Mouse (Mus musculus): ENCODE data around the gene Anxa4. TPM values are rescaled to one million over a fixed set of nuclear protein-coding genes. Genes with fewer than 3 reads are reported as not detected.

Gene Anxa4
- 10 to 100 TPM; 76.0 to 82.7 TPM for total RNA-seq (2021)
- long read RNA-seq, experiment 1, transcript Anxa4-201 (13 exons, 2,002 nt): major isoform, 52 of 60 reads
- long read RNA-seq, experiment 1, partial matches to known transcripts: 1 of 60 reads
- long read RNA-seq, experiment 1, other reads (novel, unspliced or antisense): 7 of 60 reads
- long read RNA-seq, experiment 2, transcript Anxa4-201 (13 exons, 2,002 nt): major isoform, 113 of 123 reads
- long read RNA-seq, experiment 2, partial matches to known transcripts: 3 of 123 reads
- long read RNA-seq, experiment 2, other reads (novel, unspliced or antisense): 7 of 123 reads

- DNase-seq (ENCODE audit: low spot score in 2 of 2): peak; percentile 79
Measured at GRCm38 (mm10) chr6:86793021-86793815, at the start of gene Anxa4. Anxa4 (minus strand) TSS chr6:86793584.

- DNase-seq (ENCODE audit: low spot score in 2 of 2): no peak
Measured at GRCm38 (mm10) chr6:86841949-86842348, 48.6 kb upstream of the Anxa4 start.

- no peak for DNase-seq (ENCODE audit: low spot score in 2 of 2)
Measured at GRCm38 (mm10) chr6:86839089-86839488, 45.7 kb upstream of the Anxa4 start.

GRCm38 (mm10) chr6:86832802-86833502 lies 39.6 kb upstream of the Anxa4 start:
- peak in 1 of 2 experiments; percentile 41 for DNase-seq (ENCODE audit: low spot score in 2 of 2)

GRCm38 (mm10) chr6:86830738-86831500 lies 37.5 kb upstream of the Anxa4 start:
- DNase-seq (ENCODE audit: low spot score in 2 of 2): no peak

GRCm38 (mm10) chr6:86829768-86830167 lies 36.4 kb upstream of the Anxa4 start:
- DNase-seq (ENCODE audit: low spot score in 2 of 2): no peak

- DNase-seq (ENCODE audit: low spot score in 2 of 2): no peak
Measured at GRCm38 (mm10) chr6:86827432-86827831, 34.0 kb upstream of the Anxa4 start.

- DNase-seq (ENCODE audit: low spot score in 2 of 2): no peak
Measured at GRCm38 (mm10) chr6:86824401-86824800, 31.0 kb upstream of the Anxa4 start.

GRCm38 (mm10) chr6:86823824-86824223 lies 30.4 kb upstream of the Anxa4 start:
- DNase-seq (ENCODE audit: low spot score in 2 of 2): no peak

- DNase-seq (ENCODE audit: low spot score in 2 of 2): no peak
Measured at GRCm38 (mm10) chr6:86823051-86823431, 29.7 kb upstream of the Anxa4 start.

- peak; percentile 36 to 47 for DNase-seq (ENCODE audit: low spot score in 2 of 2)
Measured at GRCm38 (mm10) chr6:86822285-86823050, 29.1 kb upstream of the Anxa4 start.

GRCm38 (mm10) chr6:86820690-86821089 lies 27.3 kb upstream of the Anxa4 start:
- no peak for DNase-seq (ENCODE audit: low spot score in 2 of 2)

GRCm38 (mm10) chr6:86819926-86820325 lies 26.5 kb upstream of the Anxa4 start:
- no peak for DNase-seq (ENCODE audit: low spot score in 2 of 2)

- no peak for DNase-seq (ENCODE audit: low spot score in 2 of 2)
Measured at GRCm38 (mm10) chr6:86818914-86819313, 25.5 kb upstream of the Anxa4 start.

- DNase-seq (ENCODE audit: low spot score in 2 of 2): no peak
Measured at GRCm38 (mm10) chr6:86816586-86816985, 23.2 kb upstream of the Anxa4 start.

- no peak for DNase-seq (ENCODE audit: low spot score in 2 of 2)
Measured at GRCm38 (mm10) chr6:86815436-86815835, 22.1 kb upstream of the Anxa4 start.

- no peak for DNase-seq (ENCODE audit: low spot score in 2 of 2)
Measured at GRCm38 (mm10) chr6:86814926-86815325, 21.5 kb upstream of the Anxa4 start.

GRCm38 (mm10) chr6:86813341-86813740 lies 20.0 kb upstream of the Anxa4 start:
- peak; percentile 52 to 65 for DNase-seq (ENCODE audit: low spot score in 2 of 2)

- DNase-seq (ENCODE audit: low spot score in 2 of 2): no peak
Measured at GRCm38 (mm10) chr6:86812919-86813318, 19.5 kb upstream of the Anxa4 start.

- peak; percentile 69 to 70 for DNase-seq (ENCODE audit: low spot score in 2 of 2)
Measured at GRCm38 (mm10) chr6:86806455-86807086, 13.2 kb upstream of the Anxa4 start.

Data from adrenal gland, adult 18-20 months (tissue).